Mouse (Mus musculus) CD4-positive, CD25-positive, alpha-beta regulatory T cell, adult 9 weeks (primary cell): ENCODE data around the gene Dnlz. TPM values are rescaled to one million over a fixed set of nuclear protein-coding genes. Genes with fewer than 3 reads are reported as not detected.

ENCODE experiments used
- polyA plus RNA-seq: library from polyadenylated mRNA; unstranded; fragments of 100-300 nt; shearing (Covaris generic); gene quantifications from one replicate; pipeline ENCODE4 v1.2.1, GENCODE M21; 2017

The Dnlz gene
- polyA plus RNA-seq, result 10.2 TPM

DNA sequence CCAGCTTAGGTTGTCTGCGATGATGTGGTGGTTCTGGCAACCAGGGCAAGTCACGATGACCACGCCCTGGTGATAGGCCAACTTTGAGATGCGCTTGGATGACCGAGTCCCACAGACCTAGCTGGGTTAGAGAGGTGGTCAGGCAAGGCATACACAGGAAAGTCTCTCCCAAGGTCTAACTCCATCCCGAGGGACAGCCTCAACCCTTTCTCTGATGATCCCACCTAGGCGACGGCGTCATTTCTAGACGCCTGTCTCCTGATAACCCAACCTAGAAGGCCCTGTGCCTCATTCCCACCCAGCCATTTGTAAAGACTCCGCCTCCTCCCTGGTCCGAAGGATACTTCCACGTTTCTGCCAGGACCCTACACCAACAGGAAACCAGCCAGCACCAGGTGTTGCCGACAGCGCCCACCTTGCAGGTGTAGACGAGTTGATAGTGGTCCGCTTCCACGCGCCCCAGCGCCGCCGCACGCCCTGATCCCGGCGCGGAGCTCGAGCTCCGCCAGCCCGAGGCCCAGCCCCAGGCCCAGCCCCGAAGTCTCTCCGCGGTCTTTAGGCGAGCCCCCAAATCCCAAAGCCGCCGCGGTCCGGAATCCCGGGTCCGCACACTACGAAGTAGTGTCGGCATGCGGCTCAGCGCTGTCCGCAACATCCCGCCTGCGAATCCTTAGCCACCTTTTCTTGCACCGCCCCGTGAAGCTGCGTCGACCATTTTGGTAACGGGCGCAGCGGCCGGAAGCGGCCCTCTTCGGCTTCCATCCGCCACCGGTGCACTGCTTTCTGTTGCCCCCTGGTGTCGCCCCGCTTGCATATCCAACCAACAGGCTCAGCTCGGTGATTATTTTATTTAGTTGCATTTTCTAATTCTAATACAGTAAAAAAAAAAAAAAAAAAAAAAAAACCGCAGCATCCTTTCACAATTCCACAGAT is at the start of gene Dnlz:
Gene Dnlz, minus strand, starts transcription at position 753 of the 933 bp plus-strand sequence.

DNA sequence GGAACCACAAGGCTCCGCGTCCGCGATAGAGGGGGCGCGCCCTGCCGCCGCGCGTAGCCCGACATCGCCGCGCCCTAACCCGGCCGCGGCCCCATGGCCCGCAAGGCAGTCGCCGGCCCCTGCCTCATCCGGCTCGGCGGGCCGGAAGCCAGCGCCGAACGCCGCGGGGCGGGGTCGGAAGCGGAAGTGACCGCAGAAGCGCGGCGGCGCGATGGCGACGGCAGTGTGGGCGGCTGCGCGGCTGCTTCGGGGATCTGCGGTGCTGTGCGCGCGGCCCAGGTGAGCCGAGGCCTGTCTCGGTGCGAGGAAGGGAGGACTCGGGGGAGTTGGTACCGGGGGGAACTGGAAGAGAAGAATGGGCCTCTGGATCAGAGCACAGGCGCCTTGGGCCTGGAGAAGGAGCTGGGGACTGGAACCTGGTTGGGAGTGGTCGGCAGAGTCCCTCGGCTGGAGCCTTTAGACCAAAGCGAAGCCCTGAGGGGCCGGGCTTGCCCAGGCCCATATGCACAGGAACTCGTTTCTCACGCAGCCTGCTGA is 37.3 kb upstream of the Dnlz start, which contains the start of the genes Entr1 and Pmpca:
Gene Entr1, minus strand, starts transcription at position 163 of the 537 bp plus-strand sequence.
Gene Pmpca, plus strand, starts transcription at position 186 of the 537 bp plus-strand sequence.

DNA sequence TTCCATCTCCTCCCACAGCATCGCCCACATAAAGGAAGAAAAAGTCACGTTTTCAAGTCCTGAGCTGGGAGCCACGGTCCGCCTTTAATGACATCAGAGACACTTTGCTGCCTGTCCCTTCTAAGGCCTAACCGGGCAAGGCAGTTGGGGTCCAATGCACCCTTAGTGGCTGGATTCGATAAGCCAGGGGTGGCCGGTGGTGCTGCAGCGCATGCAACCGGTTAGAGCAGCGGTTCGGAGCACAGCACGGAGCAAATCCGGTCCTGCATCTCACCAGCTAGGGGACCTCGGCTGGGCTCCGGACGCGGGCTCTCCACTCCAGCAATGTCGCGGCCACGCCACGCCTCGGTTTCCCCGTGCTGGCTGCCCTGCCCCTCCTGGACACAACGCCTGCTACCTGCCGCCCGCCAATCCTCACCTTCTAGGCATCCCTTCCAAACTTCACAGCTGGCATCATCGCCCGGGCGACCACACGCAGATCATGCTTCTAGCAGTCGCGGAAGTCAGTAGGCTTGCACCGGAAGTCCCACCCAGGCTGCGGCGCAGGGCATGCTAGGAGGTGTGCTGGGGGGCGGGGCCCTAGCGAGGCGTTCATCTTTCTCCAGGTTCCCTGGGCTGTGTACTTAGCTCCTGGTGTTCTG is 28.3 kb upstream of the Dnlz start, which contains the start of gene Snapc4:
Gene Snapc4, minus strand, starts transcription at position 523 of the 641 bp plus-strand sequence.

GRCm38 (mm10) chr2:26360772-26361171 is 8.9 kb upstream of the Dnlz start, which contains the start of gene Card9:
TSS of gene Card9 (minus strand) at chr2:26360918.

DNA sequence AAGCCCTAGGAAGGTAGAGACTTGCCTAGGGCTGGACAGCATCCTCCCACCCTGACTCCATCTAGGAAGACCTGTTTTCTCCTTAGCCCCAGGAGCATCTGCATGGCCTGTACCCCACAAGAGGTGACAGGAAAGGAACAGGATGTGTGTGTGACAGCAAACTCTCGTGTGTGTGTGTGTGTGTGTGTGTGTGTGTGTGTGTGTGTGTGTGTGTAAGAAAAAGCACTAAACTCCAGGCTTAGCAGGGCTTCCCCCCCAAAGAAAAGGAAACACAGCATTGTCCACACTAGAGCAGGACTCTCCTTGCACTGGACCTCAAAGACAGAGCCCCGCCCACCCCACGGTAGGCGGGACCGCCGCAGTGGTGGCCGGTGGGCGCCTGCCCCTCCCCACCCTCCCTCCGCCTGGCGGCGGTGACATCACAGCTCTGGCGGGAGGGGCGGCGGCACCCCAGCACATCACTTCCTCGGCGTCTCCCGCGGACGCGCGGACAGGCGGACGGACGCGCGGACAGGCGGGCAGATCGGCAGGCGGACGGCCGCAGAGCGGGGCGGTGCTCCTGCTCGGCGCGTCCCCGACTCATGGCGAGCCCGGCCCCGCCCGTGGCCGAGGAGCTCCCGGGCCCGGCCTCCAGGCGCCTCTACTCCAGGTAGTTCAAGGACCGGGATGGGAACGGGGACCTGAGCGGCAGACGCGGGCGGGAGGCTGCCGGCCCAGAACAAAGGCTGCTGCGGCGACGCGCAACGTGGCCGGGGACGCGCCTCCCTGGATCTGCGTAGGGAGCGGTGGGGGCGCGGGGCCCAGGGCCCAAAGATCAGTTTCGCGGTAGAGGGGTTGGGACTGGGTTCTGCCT is 36.6 kb downstream of the Dnlz start, which contains the start of gene Gpsm1:
Gene Gpsm1, plus strand, starts transcription at position 444 of the 853 bp plus-strand sequence.

Other genes starting within 250 kb of the Dnlz start
- 1.8 TPM for gene Nacc2, start 228.9 kb downstream of the Dnlz start, polyA plus RNA-seq
- not detected for gene Lhx3, start 143.8 kb downstream of the Dnlz start, polyA plus RNA-seq
- 1.6 TPM for gene Qsox2, start 114.6 kb downstream of the Dnlz start, polyA plus RNA-seq
- gene Ccdc187, start 57.6 kb downstream of the Dnlz start, polyA plus RNA-seq, result not detected
- 5.7 TPM for gene Gpsm1, start 36.6 kb downstream of the Dnlz start, polyA plus RNA-seq
- gene Card9, start 8.8 kb upstream of the Dnlz start, polyA plus RNA-seq, result 2.4 TPM
- gene Snapc4, start 28.5 kb upstream of the Dnlz start, polyA plus RNA-seq, result 65.3 TPM
- gene Entr1, start 37.2 kb upstream of the Dnlz start, polyA plus RNA-seq, result 29.4 TPM
- 80.0 TPM for gene Pmpca, start 37.2 kb upstream of the Dnlz start, polyA plus RNA-seq
- 16.7 TPM for gene Inpp5e, start 57.1 kb upstream of the Dnlz start, polyA plus RNA-seq
- 68.9 TPM for gene Sec16a, start 93.1 kb upstream of the Dnlz start, polyA plus RNA-seq
- 13.1 TPM for gene Notch1, start 164.6 kb upstream of the Dnlz start, polyA plus RNA-seq
- gene Egfl7, start 227.9 kb upstream of the Dnlz start, polyA plus RNA-seq, result not detected
- not detected for gene Gm20532, start 234.5 kb upstream of the Dnlz start, polyA plus RNA-seq